Mouse (Mus musculus) intestine, embryonic 14.5 days (tissue): ENCODE data around the gene Nmnat1. TPM values are rescaled to one million over a fixed set of nuclear protein-coding genes. Genes with fewer than 3 reads are reported as not detected.
"Not testable (repeated sequence)": the region's sequence is repeated elsewhere in the genome, so short reads cannot be mapped to it uniquely, and the experiment has no call there.

Source experiments
- ATAC-seq: fragments of 200-750 bp; cut with Nextera tagmentation; replicated peaks from 2 replicates; pipeline ENCODE4 v1.8.0; 2017; ENCODE audit warnings: low read depth, moderate number of reproducible peaks, moderate TSS enrichment, moderate library complexity; ENCODE audit not compliant: low FRiP score, low TSS enrichment
- DNase-seq: peaks from one replicate; pipeline ENCODE4 v3.0.0-alpha.2; 2018; ENCODE audit warnings: low spot score
- H3K27ac ChIP-seq: fragments of 300-500 bp; sonication (generic); 2 replicates; pipeline ENCODE4 v1.5.1; 2014; ENCODE audit warnings: low read depth, mild to moderate bottlenecking, control low read depth
- H3K27me3 ChIP-seq: fragments of 300-500 bp; sonication (generic); replicated peaks from 2 replicates; pipeline ENCODE4 v1.6.1; 2014; ENCODE audit warnings: low read length, control low read depth; ENCODE audit not compliant: control insufficient read depth, insufficient read depth
- H3K36me3 ChIP-seq: fragments of 300-500 bp; sonication (generic); 2 replicates; pipeline ENCODE4 v1.6.1; 2014; ENCODE audit warnings: low read length, control low read depth; ENCODE audit not compliant: control insufficient read depth, insufficient read depth
- H3K4me1 ChIP-seq: fragments of 300-500 bp; sonication (generic); replicated peaks from 2 replicates; pipeline ENCODE4 v1.6.1; 2014; ENCODE audit warnings: low read length, control low read depth, mixed read lengths; ENCODE audit not compliant: control insufficient read depth, insufficient read depth
- H3K4me2 ChIP-seq: fragments of 300-500 bp; sonication (generic); 2 replicates; pipeline ENCODE4 v1.6.1; 2014; ENCODE audit warnings: low read length
- H3K4me3 ChIP-seq: fragments of 300-500 bp; sonication (generic); 2 replicates; pipeline ENCODE4 v1.5.1; 2014; ENCODE audit warnings: low read depth, low read length, control low read depth, mixed read lengths
- H3K9ac ChIP-seq: fragments of 300-500 bp; sonication (generic); 2 replicates; pipeline ENCODE4 v1.6.1; 2014; ENCODE audit warnings: mild to moderate bottlenecking, low read length
- H3K9me3 ChIP-seq: fragments of 300-500 bp; sonication (generic); 2 replicates; pipeline ENCODE4 v1.6.1; 2016; ENCODE audit warnings: low read length, control low read depth; ENCODE audit not compliant: control insufficient read depth
- WGBS: fragments of 180-500 bp; shearing (Covaris S2); extraction: QIAGEN DNeasy Blood & Tissue Kit; methylation state at CpG from one replicate; pipeline ENCODE4 v1.1.7; 2014; 5-methylcytosine and 5-hydroxymethylcytosine counted together
- polyA plus RNA-seq: library from polyadenylated mRNA; unstranded; fragments of >200 nt; fragmentation: Nextera tagmentation; extraction: Ambion mirVana; gene quantifications from 2 replicates; pipeline ENCODE4 v1.2.1, GENCODE M21; 2014

Gene Nmnat1
- polyA plus RNA-seq, 1 experiment from 2014 or later, result 12.0 TPM

DNA sequence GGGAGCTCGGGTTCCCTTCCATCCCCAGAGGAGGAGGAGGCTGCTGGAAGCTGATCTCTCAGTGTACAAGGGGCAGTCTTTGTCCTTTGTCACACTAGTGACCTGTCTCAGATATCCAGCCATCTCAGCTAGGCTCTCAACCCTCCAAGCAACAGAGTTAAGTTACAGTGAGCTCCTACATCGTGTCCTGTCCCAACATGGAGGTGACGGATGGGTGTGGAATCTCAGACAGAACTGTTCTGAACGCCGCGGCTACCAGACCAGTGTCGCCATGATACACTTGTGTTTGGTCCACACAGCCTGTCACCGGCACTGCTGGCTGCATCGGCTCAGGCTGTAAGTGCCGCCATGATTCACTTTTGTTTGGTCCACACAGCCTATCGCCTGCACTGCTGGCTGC is 7.9 kb downstream of the Nmnat1 start, which contains the start of gene Tmem274:
Gene Tmem274 (plus strand): TSS at position 301 of the 400 bp plus-strand sequence.
- ATAC-seq (no peak), DNase-seq (no peak)
- no peak within 1 kb of the TSS for H3K4me3 ChIP-seq
- H3K4me2 ChIP-seq, result no peak within 1 kb of the TSS
- no peak within 1 kb of the TSS for H3K27ac ChIP-seq
- WGBS, result 87% methylated on average over 11 of the region's 11 CpGs
- no peaks in the 10 kb centered on the region for H3K27me3 ChIP-seq
- H3K9me3 ChIP-seq, result no peaks in the 10 kb centered on the region
- peaks cover 14% of the 10 kb centered on the region for H3K36me3 ChIP-seq
- no peaks in the 10 kb centered on the region for H3K4me1 ChIP-seq
- no peak within 1 kb of the TSS for H3K9ac ChIP-seq

DNA sequence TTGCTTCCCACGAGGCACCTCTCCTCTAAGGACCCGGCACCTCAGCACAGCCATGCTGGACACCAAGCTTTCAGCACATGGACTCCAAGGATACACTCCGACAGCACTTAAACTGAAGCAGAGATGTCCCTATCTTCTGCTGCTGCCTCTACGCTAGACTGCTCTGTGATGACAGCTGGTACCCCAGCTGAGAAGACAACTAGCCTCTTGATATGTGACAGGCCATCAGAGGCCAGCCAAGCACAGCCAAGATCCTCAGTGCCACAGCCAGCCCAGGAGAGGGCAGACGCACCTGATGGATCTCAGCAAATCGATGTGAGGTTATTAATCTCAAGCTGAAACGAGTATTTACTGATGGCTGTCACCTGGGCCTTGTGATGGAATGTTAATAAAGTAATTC is 9.9 kb downstream of the Nmnat1 start:
- no peaks in the 10 kb centered on the region for H3K4me1 ChIP-seq
- no peak overlapping the region for H3K4me2 ChIP-seq
- no peaks in the 10 kb centered on the region for H3K9me3 ChIP-seq
- no peaks in the 10 kb centered on the region for H3K27me3 ChIP-seq
- peaks cover 15% of the 10 kb centered on the region for H3K36me3 ChIP-seq
- no peak overlapping the region for H3K9ac ChIP-seq
- DNase-seq, result no peak
- no peak for ATAC-seq
- H3K27ac ChIP-seq, result no peak overlapping the region
- 66% methylated on average over 7 of the region's 7 CpGs for whole genome bisulfite sequencing
- H3K4me3 ChIP-seq, result no peak overlapping the region

DNA sequence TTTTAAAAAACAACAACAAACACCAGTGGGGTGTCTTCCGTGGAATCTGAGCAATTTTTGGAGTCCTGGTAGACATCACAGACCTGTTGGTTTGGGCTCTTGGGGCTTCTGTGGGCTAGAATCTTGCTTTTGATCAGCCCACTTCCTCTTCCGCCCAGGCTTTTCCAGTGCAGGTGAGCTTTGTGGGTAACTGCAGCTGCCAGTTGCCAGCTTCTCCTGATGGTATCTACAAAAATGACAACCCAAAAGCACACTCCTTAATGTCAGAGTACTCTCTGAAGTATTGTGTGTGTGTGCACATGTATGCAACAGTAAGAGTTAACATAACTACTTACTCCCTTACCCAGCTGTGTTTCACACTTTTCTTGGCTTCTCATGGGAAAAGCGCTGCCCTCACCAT is 15.4 kb downstream of the Nmnat1 start:
- H3K4me2 ChIP-seq, result no peak overlapping the region
- WGBS, result 92% methylated on average over 3 of the region's 3 CpGs
- H3K9me3 ChIP-seq, result no peaks in the 10 kb centered on the region
- no peaks in the 10 kb centered on the region for H3K4me1 ChIP-seq
- H3K27me3 ChIP-seq, result no peaks in the 10 kb centered on the region
- H3K9ac ChIP-seq, result no peak overlapping the region
- H3K36me3 ChIP-seq, result peaks cover 32% of the 10 kb centered on the region
- DNase-seq (no peak), ATAC-seq (no peak)
- no peak overlapping the region for H3K4me3 ChIP-seq
- H3K27ac ChIP-seq, result no peak overlapping the region

DNA sequence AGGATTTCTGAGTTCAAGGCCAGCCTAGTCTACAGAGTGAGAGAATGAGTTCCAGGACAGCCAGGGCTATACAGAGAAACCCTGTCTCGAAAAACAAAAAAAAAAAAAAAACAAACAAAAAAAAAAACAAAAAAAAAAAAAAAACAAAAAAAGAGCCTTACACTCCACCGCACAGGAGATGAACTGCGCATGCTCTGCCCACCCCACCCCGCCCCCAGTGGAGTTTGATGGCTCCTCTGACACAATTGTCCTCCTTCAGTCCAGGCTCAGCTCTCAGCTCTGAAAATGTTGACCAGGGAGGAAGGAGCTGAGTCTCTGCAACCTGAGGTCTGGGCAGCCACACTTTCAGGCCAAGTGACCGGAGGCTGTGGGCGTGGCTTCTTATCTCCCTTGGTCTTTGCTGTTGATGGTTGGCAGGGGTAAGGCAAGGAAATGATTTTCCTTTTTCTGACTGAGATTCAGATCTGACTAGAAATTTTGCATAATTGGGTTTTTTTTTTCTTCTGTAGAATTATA is 21.5 kb downstream of the Nmnat1 start:
- Histone ChIP-seq H3K4me2 (no peak overlapping the region), H3K9me3 (no peaks in the 10 kb centered on the region), H3K27ac (no peak overlapping the region), H3K27me3 (no peaks in the 10 kb centered on the region), H3K9ac (no peak overlapping the region), H3K36me3 (peaks cover 7% of the 10 kb centered on the region; the same call in 1 of the 2 replicates), H3K4me1 (no peaks in the 10 kb centered on the region), H3K4me3 (no peak overlapping the region)
- 74% methylated on average over 6 of the region's 6 CpGs for WGBS
- ATAC-seq (no peak), DNase-seq (no peak)

DNA sequence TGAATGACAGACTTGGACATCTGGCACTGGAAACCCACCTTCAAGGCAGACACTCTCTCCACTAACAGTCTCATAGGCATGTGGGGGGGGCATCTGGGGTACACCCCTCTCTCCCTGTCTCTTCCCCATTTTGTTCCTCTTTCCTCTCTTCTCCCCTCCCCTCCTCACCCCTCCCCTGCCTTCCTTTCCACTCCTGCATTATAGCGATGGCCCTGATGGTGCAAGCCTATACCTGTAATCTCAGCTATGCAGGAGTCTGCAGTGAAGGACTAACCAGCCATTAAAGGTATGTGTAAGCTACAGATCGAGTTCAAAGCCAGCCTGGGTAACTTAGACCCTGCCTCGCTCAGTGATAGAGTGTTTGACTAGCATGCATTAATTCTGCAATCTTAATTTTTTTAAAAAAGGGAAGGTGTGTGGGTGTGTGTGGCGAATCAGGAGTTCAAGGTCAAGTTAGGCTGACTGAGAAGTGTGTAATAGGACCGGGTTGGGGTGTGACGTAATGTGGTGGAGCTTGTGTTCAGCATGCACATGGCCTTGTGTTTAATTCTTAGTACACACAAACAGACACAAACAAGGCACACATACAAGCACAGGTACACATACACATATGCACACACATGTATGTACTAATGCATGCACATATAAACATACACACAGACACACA is 22.6 kb downstream of the Nmnat1 start:
- H3K4me1 ChIP-seq, result no peaks in the 10 kb centered on the region
- ATAC-seq (no peak), DNase-seq (no peak)
- no peak overlapping the region for H3K9ac ChIP-seq
- no peak overlapping the region for H3K4me2 ChIP-seq
- H3K27ac ChIP-seq, result no peak overlapping the region
- no peaks in the 10 kb centered on the region for H3K27me3 ChIP-seq
- H3K4me3 ChIP-seq, result no peak overlapping the region
- no peaks in the 10 kb centered on the region for H3K9me3 ChIP-seq
- WGBS, result 76% methylated on average over 6 of the region's 6 CpGs
- peaks cover 2% of the 10 kb centered on the region; the same call in 1 of the 2 replicates for H3K36me3 ChIP-seq

DNA sequence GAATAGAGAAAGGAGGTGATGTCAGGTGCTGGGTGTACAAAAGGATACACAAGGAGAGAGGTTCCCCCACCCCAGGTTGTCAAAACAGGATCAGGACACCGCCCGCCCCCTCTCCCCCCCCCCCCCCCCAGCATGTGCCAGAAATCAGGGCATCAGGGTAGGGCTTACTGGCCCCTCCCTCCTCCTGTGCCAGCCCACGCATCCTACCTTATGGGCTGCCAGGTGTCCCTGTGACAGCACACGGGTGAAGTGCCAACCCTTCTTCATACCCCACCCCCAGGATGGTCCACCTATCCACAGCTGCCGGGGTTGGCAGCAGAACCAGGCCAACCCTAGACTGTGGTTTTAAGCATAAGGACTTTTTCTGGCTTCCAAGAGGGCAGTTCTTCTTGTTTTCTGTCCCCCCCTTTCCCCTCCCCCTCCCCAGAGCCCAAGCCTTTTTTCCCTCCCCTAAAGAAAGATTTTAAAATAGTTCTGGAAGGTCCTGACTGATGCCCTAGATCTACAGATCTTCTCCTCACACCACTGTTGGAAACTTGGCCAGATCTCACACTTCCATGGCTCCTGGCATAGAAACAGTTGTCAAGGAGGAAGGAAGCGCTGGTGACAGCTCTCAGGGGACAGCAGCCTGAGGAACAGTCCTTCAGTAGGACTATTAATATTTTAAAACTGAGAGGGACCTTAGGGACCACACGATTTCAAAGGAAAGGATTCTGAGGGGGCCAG is 23.3 kb downstream of the Nmnat1 start:
- Histone ChIP-seq H3K27me3 (no peaks in the 10 kb centered on the region), H3K4me1 (no peaks in the 10 kb centered on the region), H3K9ac (no peak overlapping the region), H3K4me3 (no peak overlapping the region), H3K36me3 (no peaks in the 10 kb centered on the region), H3K27ac (no peak overlapping the region), H3K4me2 (no peak overlapping the region), H3K9me3 (no peaks in the 10 kb centered on the region)
- DNase-seq, result no peak
- ATAC-seq, result no peak
- WGBS, result 76% methylated on average over 7 of the region's 7 CpGs

DNA sequence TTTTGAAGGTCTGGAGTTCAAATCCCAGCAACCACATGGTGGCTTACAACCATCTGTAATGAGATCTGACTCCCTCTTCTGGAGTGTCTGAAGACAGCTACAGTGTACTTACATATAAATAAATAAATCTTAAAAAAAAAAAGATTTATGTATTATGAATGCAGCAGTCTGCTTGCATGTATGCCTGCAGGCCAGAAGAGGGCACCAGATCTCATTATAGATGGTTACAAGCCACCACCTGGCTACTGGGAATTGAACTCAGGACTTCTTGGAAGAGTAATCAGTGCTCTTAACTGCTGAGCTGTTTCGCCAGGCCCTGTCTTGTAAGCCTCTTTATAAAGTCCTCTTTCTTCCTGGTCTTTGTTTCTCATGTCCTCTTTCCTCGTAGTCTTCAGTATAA is 24.5 kb downstream of the Nmnat1 start:
- WGBS, result 95% methylated on average over 2 of the region's 2 CpGs
- not testable (repeated sequence) for H3K9ac ChIP-seq, H3K4me3 ChIP-seq, H3K9me3 ChIP-seq, H3K4me2 ChIP-seq, H3K27ac ChIP-seq, ATAC-seq, H3K27me3 ChIP-seq, H3K4me1 ChIP-seq, H3K36me3 ChIP-seq, DNase-seq

DNA sequence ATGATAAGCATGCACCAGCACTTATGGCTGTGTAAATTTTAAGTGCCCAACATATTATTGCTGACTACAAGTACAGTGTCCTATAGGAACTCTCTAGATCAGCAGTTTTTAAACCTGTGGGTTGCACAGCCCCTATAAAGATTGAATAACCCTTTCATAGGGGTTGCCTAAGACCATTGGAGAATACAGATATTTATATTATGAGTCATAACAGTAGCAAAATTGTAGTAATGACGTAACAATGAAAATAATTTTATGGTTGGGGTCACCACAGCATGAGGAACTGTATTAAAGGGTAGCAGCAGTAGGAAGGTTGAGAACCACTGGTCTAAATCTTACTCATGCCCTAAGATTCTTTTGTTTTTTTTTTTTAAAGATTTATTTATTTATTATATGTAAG is 25.6 kb downstream of the Nmnat1 start:
- H3K4me1 ChIP-seq, result no peaks in the 10 kb centered on the region
- H3K36me3 ChIP-seq, result no peaks in the 10 kb centered on the region
- no peaks in the 10 kb centered on the region for H3K27me3 ChIP-seq
- WGBS, result 80% methylated on average over 1 of the region's 1 CpGs
- no peaks in the 10 kb centered on the region for H3K9me3 ChIP-seq
- no peak overlapping the region for H3K4me2 ChIP-seq
- H3K9ac ChIP-seq, result no peak overlapping the region
- H3K4me3 ChIP-seq, result no peak overlapping the region
- no peak overlapping the region for H3K27ac ChIP-seq
- ATAC-seq (no peak), DNase-seq (no peak)
